Mouse (Mus musculus) mature B cell (primary cell): Measurements from ENCODE around the gene Cacna1g.

Experiments
- in situ Hi-C: fragments of 300-500 bp; cut with MboI; formaldehyde crosslinking; loops from 2 replicates; pipeline ENCODE4 v1.14.3; 2019

Gene Cacna1g

GRCm38 (mm10) chr11:94449239-94449638, 24.8 kb downstream of the Cacna1g start:
- in situ Hi-C loops: no loop called here

GRCm38 (mm10) chr11:94447017-94447416, 27.0 kb downstream of the Cacna1g start:
- in situ Hi-C loops: no loop called here

- in situ Hi-C loops: no loop called here
Observed at GRCm38 (mm10) chr11:94445300-94445699, 28.7 kb downstream of the Cacna1g start.

GRCm38 (mm10) chr11:94444829-94445228, 29.2 kb downstream of the Cacna1g start:
- in situ Hi-C loops: no loop called here

- in situ Hi-C loops: no loop called here
Observed at GRCm38 (mm10) chr11:94441752-94442151, 32.2 kb downstream of the Cacna1g start.

- in situ Hi-C loops: no loop called here
Observed at GRCm38 (mm10) chr11:94441122-94441521, 32.9 kb downstream of the Cacna1g start.

GRCm38 (mm10) chr11:94440421-94440820, 33.6 kb downstream of the Cacna1g start:
- in situ Hi-C loops: no loop called here

- in situ Hi-C loops: no loop called here
Observed at GRCm38 (mm10) chr11:94429011-94429651, 44.9 kb downstream of the Cacna1g start.

GRCm38 (mm10) chr11:94428091-94428835, 45.7 kb downstream of the Cacna1g start:
- in situ Hi-C loops: no loop called here

GRCm38 (mm10) chr11:94425656-94426055, 48.3 kb downstream of the Cacna1g start:
- in situ Hi-C loops: no loop called here

GRCm38 (mm10) chr11:94425215-94425614, 48.8 kb downstream of the Cacna1g start:
- in situ Hi-C loops: no loop called here

- in situ Hi-C loops: no loop called here
Observed at GRCm38 (mm10) chr11:94424380-94424779, 49.6 kb downstream of the Cacna1g start.

- in situ Hi-C loops: no loop called here
Observed at GRCm38 (mm10) chr11:94423855-94424254, 50.1 kb downstream of the Cacna1g start.

- in situ Hi-C loops: no loop called here
Observed at GRCm38 (mm10) chr11:94420991-94421390, 53.0 kb downstream of the Cacna1g start.

- in situ Hi-C loops: no loop called here
Observed at GRCm38 (mm10) chr11:94420325-94420724, 53.7 kb downstream of the Cacna1g start.

GRCm38 (mm10) chr11:94419004-94419727, 54.8 kb downstream of the Cacna1g start:
- in situ Hi-C loops: no loop called here

GRCm38 (mm10) chr11:94414042-94414441, 60.0 kb downstream of the Cacna1g start:
- in situ Hi-C loops: no loop called here

GRCm38 (mm10) chr11:94413516-94413915, 60.5 kb downstream of the Cacna1g start:
- in situ Hi-C loops: no loop called here

GRCm38 (mm10) chr11:94412998-94413469, 61.0 kb downstream of the Cacna1g start:
- in situ Hi-C loops: no loop called here

GRCm38 (mm10) chr11:94412562-94412961, 61.4 kb downstream of the Cacna1g start:
- in situ Hi-C loops: no loop called here

GRCm38 (mm10) chr11:94407803-94408321, 66.1 kb downstream of the Cacna1g start:
- in situ Hi-C loops: no loop called here

- in situ Hi-C loops: no loop called here
Observed at GRCm38 (mm10) chr11:94405348-94405747, 68.7 kb downstream of the Cacna1g start.
